Mouse (Mus musculus) adrenal gland, adult 18-20 months (tissue): ENCODE measurements around the gene Trpm4. TPM values are rescaled to one million over a fixed set of nuclear protein-coding genes. Genes with fewer than 3 reads are reported as not detected.
"Not testable (repeated sequence)": the region's sequence is repeated elsewhere in the genome, so short reads cannot be mapped to it uniquely, and the experiment has no call there.

Experiments
- DNase-seq, 2 experiments: peaks; one replicate each; pipeline ENCODE4 v3.0.0; 2021 to 2022; ENCODE audit warnings: low spot score in 2 of 2
- long read RNA-seq, 2 experiments: library from polyadenylated mRNA; stranded (forward); transcript quantifications; one replicate each; pipeline ENCODE4 v2.0.0; 2021
- total RNA-seq, 2 experiments: library from RNA; stranded (reverse); gene quantifications; 1 replicate in 1 of 2; 2 replicates in 1 of 2; pipeline ENCODE4 v1.2.3; 2021

Gene Trpm4
- 10 to 100 TPM in 1 of 2 experiments, 1 to 10 TPM in 1; 7.8 to 11.0 TPM for total RNA-seq
- long read RNA-seq, experiment 1, full-length matches to known transcripts: 1 of 4 reads
- long read RNA-seq, experiment 1, partial matches to known transcripts: 1 of 4 reads
- long read RNA-seq, experiment 1, other reads (novel, unspliced or antisense): 2 of 4 reads
- long read RNA-seq, experiment 2, full-length matches to known transcripts: 4 of 8 reads
- long read RNA-seq, experiment 2, partial matches to known transcripts: 3 of 8 reads
- long read RNA-seq, experiment 2, other reads (novel, unspliced or antisense): 1 of 8 reads

DNA sequence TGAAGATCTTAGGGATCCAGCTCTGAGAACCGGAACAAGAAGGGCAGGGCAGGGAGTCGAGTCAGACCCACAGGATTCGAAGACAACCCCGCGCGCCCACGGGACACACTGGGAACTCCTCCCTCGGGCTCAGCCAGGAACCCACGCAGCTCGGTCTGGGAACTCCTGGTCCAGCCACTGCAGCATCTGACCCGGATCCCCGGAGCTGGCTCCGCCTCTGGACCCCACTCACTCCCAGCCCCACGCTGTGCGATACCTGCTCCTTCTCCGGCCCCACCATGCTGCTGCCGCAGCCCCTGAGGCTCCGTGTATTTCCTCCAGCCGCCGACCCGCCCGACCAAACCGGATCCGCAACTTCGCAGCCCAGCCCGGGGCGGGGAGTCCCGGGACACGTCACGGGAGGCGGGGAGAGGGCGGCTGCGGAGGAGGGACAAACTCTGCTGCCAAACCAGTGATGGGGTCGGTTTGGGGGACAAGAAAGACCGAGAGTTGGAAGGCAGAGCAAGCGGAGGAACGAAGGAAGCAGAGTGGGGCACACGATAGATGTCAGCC, at the start of gene Trpm4:
Gene Trpm4, minus strand, starts transcription at position 350 of the 552 bp plus-strand sequence.
- peak; percentile 84 to 86 for DNase-seq

DNA sequence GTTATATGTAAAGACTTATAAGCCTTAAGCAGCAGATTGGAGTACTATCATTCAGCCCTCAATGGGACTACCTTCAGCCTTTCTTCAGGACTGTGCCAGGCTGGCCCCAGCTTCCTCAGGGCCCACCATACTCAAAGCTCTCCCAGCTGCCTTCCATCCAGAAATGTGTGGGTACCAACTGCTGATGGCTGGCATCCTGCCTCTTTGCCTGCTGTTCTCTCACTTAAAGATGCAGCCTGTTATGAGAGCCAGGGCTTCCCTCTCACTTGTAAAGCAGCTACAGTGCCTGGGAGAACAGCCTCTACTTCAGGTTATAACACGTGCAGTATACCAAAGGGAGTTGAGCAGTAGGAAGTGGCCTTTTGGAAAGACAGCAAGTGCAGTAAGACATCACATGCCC, 42.5 kb upstream of the Trpm4 start:
- DNase-seq: no peak

- DNase-seq: no peak
Measured at GRCm38 (mm10) chr7:45374620-45375019, 41.0 kb upstream of the Trpm4 start.

DNA sequence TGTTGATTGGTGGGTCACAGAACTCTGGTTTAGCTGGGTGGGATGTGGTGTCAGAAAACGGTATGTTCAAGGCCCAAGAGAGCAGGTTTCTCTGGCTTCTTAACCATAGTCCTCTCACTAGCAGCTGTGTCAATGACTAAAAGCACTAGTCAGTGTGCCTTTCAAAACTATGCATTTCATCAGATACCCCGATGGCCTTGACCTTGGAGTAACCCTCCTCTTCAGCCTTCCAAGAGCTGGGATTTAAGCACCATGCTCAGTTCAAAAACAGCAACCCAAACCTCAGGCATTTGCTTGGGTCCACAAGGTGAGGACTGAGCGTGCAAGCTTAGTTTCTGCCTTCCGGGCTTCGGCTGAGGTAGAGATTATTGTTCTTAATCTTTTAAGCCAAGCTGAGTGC, 38.8 kb upstream of the Trpm4 start:
- DNase-seq: no peak

DNA sequence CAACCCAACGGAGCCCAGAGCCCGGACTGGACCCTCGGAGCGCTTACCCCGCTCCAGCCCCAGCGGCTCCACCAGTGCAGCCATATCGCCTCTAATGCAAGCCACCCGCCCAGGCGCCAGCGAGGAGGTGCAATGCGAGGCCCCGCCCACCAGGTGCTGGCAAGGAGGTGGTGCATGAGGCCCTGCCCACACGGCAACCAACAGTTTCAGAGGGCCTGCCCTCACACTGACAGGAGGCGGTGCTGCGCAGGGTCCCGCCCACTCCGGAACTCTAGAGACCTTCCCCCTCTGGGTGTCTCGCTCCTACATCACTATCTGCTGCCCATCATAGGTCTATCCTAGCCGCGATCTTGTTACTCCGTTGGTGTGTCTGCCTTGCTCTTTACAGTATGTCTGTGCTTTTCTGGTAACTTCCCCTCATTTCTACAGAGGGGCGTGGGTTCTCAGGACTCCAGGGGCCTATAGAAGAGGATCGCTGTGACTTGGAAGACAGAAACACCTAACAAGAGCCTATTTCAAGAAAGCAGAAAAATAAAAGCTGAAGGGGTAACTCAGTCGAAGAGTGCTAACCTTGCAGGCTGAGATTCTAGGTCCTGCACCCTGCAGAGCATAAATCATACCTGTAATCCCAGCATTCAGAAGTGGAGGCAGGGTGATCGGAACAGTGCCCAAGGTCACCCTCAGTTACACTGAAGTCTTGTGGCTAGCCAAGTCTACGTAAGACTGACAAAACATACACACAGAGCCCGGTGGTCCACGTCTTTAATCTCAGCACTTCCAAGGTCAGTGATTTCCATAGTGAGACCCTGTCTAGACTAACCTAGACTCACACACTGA, 37.1 kb upstream of the Trpm4 start, which contains the start of gene Lin7b:
Gene Lin7b, minus strand, starts transcription at position 109 of the 837 bp plus-strand sequence.
- DNase-seq: peak; percentile 78 to 82

DNA sequence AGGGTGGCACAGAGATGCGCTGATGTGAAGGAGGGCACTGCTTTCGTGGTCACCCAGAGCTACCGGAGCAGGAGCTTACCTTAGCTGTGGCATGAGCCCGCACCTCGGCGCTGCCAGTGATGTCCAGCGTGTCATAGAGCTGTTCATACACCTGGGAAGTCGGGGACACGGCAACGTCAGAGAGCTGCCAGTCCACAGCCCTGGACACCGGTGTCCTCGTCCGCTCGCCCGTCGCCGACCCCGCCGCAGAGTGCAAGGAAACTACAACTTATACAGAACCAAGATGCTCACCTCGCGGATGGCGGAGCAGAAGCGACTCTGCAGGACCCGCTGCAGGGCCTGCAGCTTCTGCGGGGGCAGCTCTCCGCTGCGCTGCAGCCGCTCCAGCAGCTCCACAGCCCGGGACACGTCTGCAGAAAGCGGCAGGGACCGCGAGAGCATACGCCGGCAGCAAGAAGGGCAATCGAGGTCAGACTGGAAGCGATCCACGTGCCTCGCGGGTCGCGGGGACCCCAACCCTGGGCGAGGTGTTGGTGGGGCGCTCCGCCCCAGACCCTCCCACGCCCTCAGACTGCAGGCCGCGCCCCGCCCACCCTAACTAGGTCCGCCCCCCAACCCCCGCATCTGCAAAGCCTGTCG, 36.4 kb upstream of the Trpm4 start:
- peak in 1 of 2 experiments; percentile 39 for DNase-seq

DNA sequence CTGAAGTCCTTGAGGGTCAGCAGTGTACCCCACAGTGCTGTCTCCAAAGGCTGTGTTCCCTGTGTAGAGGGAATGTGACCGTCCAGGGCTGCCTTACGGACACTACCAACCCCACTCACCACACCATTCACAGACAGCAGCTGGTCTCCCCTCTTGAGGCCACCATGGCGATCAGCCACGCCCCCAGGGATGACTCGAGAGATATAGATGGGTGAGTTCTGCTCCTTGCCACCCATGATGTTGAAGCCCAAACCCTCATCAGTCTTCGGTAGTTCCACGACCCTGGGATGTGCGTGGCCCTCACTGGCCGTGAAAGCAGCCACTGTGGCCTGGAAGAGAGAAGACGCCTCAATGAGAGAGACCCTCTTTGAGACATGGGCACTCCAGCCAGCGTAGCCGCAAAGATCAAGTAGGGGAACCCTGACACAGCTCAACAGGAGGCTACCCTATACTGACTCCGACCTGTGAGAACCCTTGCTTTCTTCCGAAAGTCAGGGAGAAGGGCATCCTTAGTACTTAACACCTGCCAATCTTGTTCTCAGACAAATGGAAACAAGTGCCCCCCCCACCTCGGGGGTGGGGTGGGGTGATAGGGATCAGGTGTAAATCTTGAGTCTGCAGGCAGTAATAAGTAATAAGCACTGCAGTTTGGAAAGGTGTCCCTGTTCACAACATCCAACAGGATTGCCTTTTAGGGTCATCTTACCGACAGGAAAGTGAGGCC, 35.6 kb upstream of the Trpm4 start:
- DNase-seq: no peak

DNA sequence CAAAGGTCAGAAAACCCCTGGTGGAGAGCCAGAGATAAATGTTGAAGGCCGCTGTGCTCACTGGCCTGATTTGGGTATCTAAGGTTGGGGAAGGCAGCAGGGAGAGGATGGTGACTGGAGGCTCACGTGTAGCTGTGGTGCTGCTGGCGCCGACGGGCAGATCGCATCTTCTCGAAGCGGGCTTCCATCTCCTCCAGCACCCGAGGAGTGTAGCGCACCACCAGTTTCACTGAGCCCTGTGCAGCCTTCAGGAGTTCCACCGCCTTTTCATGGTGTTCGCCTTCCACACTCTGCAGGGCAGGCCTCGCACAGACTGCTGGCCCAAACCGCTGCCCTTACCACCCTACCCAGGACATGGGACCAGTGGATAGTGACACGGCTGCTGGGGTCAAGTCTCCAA, 34.6 kb upstream of the Trpm4 start:
- DNase-seq: no peak

DNA sequence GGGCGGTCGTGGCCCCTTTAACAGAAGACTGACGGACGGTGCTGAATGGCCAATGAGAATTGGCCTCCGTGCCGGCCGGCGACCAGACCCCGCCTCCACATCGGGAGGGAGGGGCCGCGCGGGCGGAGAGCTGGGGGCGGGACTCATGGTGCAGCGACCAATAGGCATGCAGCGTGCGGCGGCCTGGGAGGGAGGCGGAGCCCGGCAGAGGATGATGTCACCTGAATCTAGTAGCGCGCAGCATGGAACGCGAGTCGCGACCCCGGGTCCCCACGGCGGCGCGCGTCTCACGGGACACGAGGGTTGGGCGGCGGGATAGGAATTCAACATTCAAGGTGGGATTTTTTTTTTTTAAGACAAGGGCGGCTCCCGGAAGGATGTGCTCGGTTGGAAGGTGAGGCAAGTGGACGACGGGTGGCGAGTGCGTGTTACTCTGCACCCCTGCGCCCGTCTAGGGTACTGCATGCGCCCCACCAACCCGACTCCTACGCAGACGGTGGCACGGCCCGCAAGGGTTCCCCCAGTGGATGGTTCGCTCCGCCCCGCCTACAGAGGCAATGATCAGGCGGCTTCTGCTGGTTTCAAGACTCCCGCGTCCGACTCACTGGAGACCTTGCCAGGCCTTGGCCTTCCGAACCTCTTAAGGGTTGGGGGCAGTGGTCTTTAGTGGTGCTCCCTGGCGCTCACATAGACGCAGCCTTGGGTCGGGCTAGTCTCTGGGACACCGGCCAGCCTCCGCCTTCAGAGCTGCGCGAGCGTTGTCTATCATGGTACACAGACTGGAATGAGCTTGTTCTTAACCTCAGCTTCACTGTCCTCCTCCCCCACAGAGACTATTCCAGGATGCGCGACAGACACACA, 33.7 kb upstream of the Trpm4 start:
- peak; percentile 97 to 98 for DNase-seq

DNA sequence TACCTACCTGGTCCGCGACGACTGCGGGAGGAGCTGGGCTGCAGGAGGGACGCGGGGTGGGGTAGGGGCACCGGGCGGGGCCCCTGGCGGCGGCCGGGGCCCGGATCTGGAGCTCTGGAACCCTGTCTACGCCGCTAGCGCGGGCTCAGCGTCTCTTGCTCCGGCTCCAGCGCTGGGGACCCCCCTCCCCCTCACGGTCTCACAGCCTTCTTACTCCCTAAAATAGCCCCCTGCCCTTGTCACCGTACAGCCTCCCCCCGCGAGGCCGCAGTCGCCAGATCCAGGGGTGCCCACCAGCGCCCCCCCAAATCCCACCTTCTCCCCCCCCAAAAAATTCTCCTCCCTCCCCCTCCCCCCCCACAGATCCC, 33.1 kb upstream of the Trpm4 start, which contains the start of gene Ppfia3:
Gene Ppfia3, minus strand, starts transcription at position 368 of the 368 bp plus-strand sequence.
- DNase-seq: no peak

DNA sequence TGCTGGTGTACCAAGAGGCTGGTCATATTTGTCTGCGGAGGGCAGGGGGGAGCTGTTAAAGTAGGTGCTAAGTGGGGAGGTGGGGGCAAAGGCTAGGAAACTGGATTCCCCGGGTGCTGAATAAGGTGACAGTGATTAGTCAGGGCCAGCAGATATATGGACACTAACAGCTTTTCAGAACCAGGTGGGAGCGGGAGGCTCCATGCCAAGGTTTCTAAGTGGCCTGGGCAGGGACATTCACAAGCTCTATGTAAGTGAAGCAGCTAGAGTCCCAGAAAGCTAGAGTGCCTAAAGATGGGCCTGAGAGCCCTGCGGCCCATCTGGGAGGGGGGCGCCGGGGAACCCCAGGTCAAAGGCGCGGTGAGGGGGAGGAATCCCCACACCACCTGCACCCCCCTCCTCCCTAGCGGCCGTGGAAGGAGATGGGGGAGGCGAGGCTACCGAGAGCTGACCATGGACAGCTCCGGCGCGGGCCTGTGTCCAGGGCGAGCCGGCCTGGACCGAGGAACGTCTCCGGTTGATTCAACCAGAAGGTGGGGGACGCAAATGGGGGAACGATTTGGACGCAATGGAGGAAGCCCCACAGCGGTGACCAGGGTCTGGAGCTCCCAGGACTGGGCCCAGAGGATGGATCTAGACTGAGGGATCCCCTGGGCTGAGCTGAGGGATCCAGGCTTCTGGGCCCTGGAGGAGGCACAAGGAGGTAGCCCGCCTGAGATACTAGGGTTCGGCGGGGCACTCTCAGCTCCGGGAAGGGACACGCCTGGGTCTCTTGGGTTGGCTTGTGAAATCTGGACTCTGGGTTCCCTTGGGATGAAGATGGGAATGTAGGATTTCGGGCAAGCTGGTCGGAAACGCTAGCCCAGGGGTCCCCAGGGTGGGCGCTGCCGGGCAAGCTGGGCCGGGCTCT, 32.4 kb upstream of the Trpm4 start:
- DNase-seq: peak; percentile 46 to 58

DNA sequence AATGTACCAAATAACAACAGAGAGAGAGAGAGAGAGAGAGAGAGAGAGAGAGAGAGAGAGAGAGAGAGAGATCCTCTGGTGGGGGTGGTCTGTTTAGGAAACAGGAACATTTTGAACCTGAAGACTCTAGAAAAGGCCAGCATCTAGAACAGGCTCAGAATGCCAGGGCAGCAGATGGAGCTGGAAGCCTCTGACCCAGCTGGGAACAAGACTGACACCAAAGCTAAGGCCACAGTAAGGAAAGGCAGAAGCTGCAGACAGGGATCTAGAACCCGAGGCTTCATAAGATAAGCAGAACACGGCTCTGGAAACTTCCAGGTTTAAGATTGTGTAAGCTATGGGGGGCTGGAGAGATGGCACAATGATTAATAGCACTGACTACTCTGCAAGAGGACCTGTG, 30.4 kb upstream of the Trpm4 start:
- DNase-seq: no peak

- DNase-seq: no peak
Measured at GRCm38 (mm10) chr7:45362801-45363200, 29.2 kb upstream of the Trpm4 start.

- peak; percentile 63 to 67 for DNase-seq
Measured at GRCm38 (mm10) chr7:45361243-45361804, 27.7 kb upstream of the Trpm4 start.

DNA sequence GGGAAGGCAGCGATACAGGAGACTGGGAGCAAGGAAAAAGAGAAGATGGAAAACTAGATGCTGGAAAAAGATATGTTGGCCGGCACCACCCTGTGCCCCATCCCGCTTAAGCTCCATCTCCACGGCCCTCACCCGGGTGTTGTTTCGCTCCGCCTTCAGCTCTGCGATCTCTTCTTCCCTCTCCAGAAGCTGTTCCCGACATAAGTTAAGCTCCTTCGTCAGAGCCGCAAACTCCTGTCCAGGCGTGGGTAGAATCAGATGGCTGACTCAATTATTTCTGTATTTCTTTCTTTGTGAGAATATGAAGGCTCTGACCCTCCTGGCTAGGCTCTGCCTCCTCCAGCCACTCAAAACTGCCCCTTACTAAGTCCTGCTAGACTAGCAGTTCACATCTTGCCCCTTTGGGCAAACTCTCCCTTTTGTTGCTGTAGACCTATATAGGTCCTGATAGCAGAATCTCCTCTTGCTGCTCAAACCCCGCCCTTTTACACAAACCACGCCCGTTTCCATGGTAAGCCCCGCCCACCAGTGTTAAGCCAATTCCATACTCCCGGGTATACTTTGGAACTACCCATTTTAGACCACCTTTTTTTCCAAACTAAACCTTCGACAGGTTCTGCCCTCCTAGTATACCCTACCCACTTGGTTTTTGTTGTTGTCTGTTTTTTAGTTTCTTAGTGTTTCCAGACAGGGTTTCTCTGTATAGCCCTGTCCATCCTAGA, 27.0 kb upstream of the Trpm4 start:
- no peak for DNase-seq

- DNase-seq: not testable (repeated sequence)
Measured at GRCm38 (mm10) chr7:45359081-45359480, 25.5 kb upstream of the Trpm4 start.

DNA sequence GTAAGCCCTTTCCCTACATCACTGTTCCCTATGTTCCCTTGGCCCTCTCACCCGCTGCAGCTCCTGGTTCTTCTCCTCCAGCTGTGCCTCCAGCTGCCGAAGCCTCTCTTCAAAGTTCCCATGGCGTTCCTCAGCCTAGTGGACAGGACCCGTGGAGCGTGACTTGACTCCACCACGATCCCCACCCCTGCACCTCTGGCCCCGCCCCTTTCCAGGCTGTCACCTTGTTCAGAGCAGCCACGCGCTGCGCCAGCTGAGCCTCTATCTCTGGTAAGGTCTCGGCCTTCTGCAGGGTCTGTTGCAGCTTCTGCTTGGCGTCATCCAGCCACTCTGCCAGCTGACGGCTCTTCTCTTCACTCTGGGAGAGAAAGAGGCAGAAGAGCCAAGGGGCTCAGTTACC, 22.5 kb upstream of the Trpm4 start:
- no peak for DNase-seq
